Comparison of ENCODE assay signal across 23 mouse cellular contexts in the genomic region with DNA sequence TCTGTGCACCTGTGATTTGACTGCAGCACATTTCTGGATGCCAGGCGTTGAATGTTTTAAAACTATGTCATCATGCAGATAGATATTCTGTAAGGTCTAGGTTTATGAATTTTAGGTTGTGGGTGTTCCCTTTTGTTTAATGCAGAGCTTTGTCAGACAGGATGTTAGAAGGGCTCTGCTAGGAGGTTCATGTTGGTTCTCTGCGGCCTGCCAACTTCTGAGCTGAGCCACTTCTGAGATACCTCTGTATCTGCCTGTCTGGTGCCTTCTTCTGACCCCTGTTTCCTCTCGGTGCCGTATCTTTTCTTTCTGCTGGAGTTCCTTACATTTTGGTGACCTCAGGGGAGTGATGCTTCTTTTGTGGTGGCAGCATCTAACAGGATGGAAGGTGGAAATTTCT. TPM values are rescaled to one million over a fixed set of nuclear protein-coding genes. Genes with fewer than 3 reads are reported as not detected.
DNase-seq lines count a peak whose midpoint lies in the region; ATAC-seq lines count a peak whose summit lies in the region.
"Had no signal": no experiment of that assay in that cellular context is flagged by ENCODE, and none has a peak within 500 bp of the region (broad histone marks: within the 10 kb centered on the region; RNA-seq: fewer than 3 reads in every experiment).

No protein-coding gene starts in this region.

- ATAC-seq in inflammation-experienced regulatory T-cells, adult 6 months: peak; percentile 6
- ATAC-seq in neural tube, embryonic 15.5 days (ENCODE audit: low FRiP score): no peak
- ATAC-seq in forebrain, embryonic 16.5 days: no peak
- no peak for ATAC-seq in hindbrain, embryonic 16.5 days
- ATAC-seq: forebrain, embryonic 13.5 days; forebrain, embryonic 15.5 days; Patski had no signal

- H3K36me3 ChIP-seq in neural tube, embryonic 15.5 days: no peaks in the 10 kb centered on the region
- no peaks in the 10 kb centered on the region for H3K36me3 ChIP-seq in forebrain, embryonic 16.5 days (ENCODE audit: control insufficient read depth, insufficient read depth)
- no peaks in the 10 kb centered on the region for H3K36me3 ChIP-seq in hindbrain, embryonic 16.5 days (ENCODE audit: control insufficient read depth, insufficient read depth, low read length)
- H3K36me3 ChIP-seq: embryonic facial prominence, embryonic 10.5 days; embryonic facial prominence, embryonic 12.5 days; forebrain, embryonic 15.5 days; G1E had no signal

- peaks cover 15% of the 10 kb centered on the region for H3K4me1 ChIP-seq in neural tube, embryonic 15.5 days
- H3K4me1 ChIP-seq in forebrain, embryonic 16.5 days (replicated peaks; ENCODE audit: control insufficient read depth, insufficient read depth, low read length): peaks cover 25% of the 10 kb centered on the region
- H3K4me1 ChIP-seq in hindbrain, embryonic 16.5 days (ENCODE audit: control insufficient read depth, insufficient read depth, low read depth, low read length): peaks cover 13% of the 10 kb centered on the region

- H3K9ac ChIP-seq in neural tube, embryonic 15.5 days (replicated peaks): no peak overlapping the region
- H3K9ac ChIP-seq in forebrain, embryonic 16.5 days (replicated peaks; ENCODE audit: low read depth, low read length): no peak overlapping the region
- no peak overlapping the region for H3K9ac ChIP-seq in hindbrain, embryonic 16.5 days (ENCODE audit: low read depth, low read length)
- H3K9ac ChIP-seq: embryonic facial prominence, embryonic 12.5 days; forebrain, embryonic 13.5 days; forebrain, embryonic 15.5 days had no signal

- no peak overlapping the region for H3K27ac ChIP-seq in neural tube, embryonic 15.5 days (replicated peaks)
- H3K27ac ChIP-seq in forebrain, embryonic 16.5 days (ENCODE audit: low read length): no peak overlapping the region
- H3K27ac ChIP-seq in hindbrain, embryonic 16.5 days (ENCODE audit: low read depth, low read length): no peak overlapping the region
- H3K27ac ChIP-seq: embryonic facial prominence, embryonic 10.5 days; embryonic facial prominence, embryonic 12.5 days; forebrain, embryonic 13.5 days; forebrain, embryonic 15.5 days had no signal

- no peak overlapping the region for H3K4me2 ChIP-seq in neural tube, embryonic 15.5 days
- no peak overlapping the region for H3K4me2 ChIP-seq in forebrain, embryonic 16.5 days (ENCODE audit: low read length)
- no peak overlapping the region for H3K4me2 ChIP-seq in hindbrain, embryonic 16.5 days (ENCODE audit: low read length)
- H3K4me2 ChIP-seq: embryonic facial prominence, embryonic 12.5 days; forebrain, embryonic 13.5 days; forebrain, embryonic 15.5 days had no signal

- H3K4me3 ChIP-seq in neural tube, embryonic 15.5 days (replicated peaks): no peak overlapping the region
- no peak overlapping the region for H3K4me3 ChIP-seq in forebrain, embryonic 16.5 days (replicated peaks; ENCODE audit: low read length)
- no peak overlapping the region for H3K4me3 ChIP-seq in hindbrain, embryonic 16.5 days (ENCODE audit: low read length)
- H3K4me3 ChIP-seq: embryonic facial prominence, embryonic 10.5 days; embryonic facial prominence, embryonic 12.5 days; forebrain, embryonic 13.5 days; forebrain, embryonic 15.5 days had no signal

- 89% methylated on average over 4 of the region's 4 CpGs for WGBS in neural tube, embryonic 15.5 days
- 87% methylated on average over 4 of the region's 4 CpGs for WGBS in forebrain, embryonic 16.5 days
- WGBS in hindbrain, embryonic 16.5 days: 87% methylated on average over 4 of the region's 4 CpGs

- H3K9me3 ChIP-seq in neural tube, embryonic 15.5 days (replicated peaks): no peaks in the 10 kb centered on the region
- H3K9me3 ChIP-seq in forebrain, embryonic 16.5 days (ENCODE audit: control insufficient read depth, low read length): no peaks in the 10 kb centered on the region
- no peaks in the 10 kb centered on the region for H3K9me3 ChIP-seq in hindbrain, embryonic 16.5 days (ENCODE audit: control insufficient read depth, low read length)
- H3K9me3 ChIP-seq: embryonic facial prominence, embryonic 10.5 days; embryonic facial prominence, embryonic 12.5 days; forebrain, embryonic 13.5 days; forebrain, embryonic 15.5 days had no signal

- DNase-seq in CD4-positive, CD25-positive, alpha-beta regulatory T cell, adult 2 months (ENCODE audit: low read depth, low spot score): peak; percentile 55
- peak; percentile 32 for DNase-seq in T-cell, adult 2 months (ENCODE audit: low spot score)
- DNase-seq in liver: no peak
- DNase-seq: adrenal gland, adult 8-10 months; adrenal gland, postnatal 14 days; adrenal gland, postnatal 36 days; cerebellum, adult 11-12 months; cerebellum, adult 2 months; cerebellum, adult 9-10 months; cerebellum, postnatal 10 days; cerebellum, postnatal 25 days had no signal

- H3K27me3 ChIP-seq in neural tube, embryonic 15.5 days (replicated peaks): no peaks in the 10 kb centered on the region
- H3K27me3 ChIP-seq in forebrain, embryonic 16.5 days (replicated peaks; ENCODE audit: control insufficient read depth, insufficient read depth, low read length): no peaks in the 10 kb centered on the region
- H3K27me3 ChIP-seq in hindbrain, embryonic 16.5 days (replicated peaks; ENCODE audit: control insufficient read depth, insufficient read depth, low read length): no peaks in the 10 kb centered on the region
- H3K27me3 ChIP-seq: CH12.LX; embryonic facial prominence, embryonic 12.5 days; forebrain, embryonic 13.5 days; forebrain, embryonic 15.5 days; Patski had no signal

RNA-seq across cellular contexts. Expression of a gene that starts 44.1 kb away (rescaled TPM):
- 1 to 10 TPM; 2.2 to 3.6 (median 2.8) TPM for polyA plus RNA-seq in inflammation-experienced regulatory T-cells, adult 6 months (2017; shearing (Covaris generic))
- polyA plus RNA-seq in neural tube, embryonic 15.5 days (2015; fragmentation: Nextera tagmentation; extraction: Ambion mirVana): 2.1 and 2.3 TPM in 2 replicates
- 2.4 and 2.6 TPM in 2 replicates for polyA plus RNA-seq in forebrain, embryonic 16.5 days (2015; fragmentation: Nextera tagmentation; extraction: Ambion mirVana)
- 2.9 TPM in 2 replicates for polyA plus RNA-seq in hindbrain, embryonic 16.5 days (2015; fragmentation: Nextera tagmentation; extraction: Ambion mirVana)
- polyA plus RNA-seq: C2C12, G1E had no signal
